Mouse (Mus musculus): Measurements from ENCODE around the gene Gbx2.

Gene Gbx2

GRCm38 (mm10) chr1:89935493-89936348 lies 4.7 kb upstream of the Gbx2 start:
- DNase-seq (ENCODE audit: low spot score in 2 of 2) = no peak

DNA sequence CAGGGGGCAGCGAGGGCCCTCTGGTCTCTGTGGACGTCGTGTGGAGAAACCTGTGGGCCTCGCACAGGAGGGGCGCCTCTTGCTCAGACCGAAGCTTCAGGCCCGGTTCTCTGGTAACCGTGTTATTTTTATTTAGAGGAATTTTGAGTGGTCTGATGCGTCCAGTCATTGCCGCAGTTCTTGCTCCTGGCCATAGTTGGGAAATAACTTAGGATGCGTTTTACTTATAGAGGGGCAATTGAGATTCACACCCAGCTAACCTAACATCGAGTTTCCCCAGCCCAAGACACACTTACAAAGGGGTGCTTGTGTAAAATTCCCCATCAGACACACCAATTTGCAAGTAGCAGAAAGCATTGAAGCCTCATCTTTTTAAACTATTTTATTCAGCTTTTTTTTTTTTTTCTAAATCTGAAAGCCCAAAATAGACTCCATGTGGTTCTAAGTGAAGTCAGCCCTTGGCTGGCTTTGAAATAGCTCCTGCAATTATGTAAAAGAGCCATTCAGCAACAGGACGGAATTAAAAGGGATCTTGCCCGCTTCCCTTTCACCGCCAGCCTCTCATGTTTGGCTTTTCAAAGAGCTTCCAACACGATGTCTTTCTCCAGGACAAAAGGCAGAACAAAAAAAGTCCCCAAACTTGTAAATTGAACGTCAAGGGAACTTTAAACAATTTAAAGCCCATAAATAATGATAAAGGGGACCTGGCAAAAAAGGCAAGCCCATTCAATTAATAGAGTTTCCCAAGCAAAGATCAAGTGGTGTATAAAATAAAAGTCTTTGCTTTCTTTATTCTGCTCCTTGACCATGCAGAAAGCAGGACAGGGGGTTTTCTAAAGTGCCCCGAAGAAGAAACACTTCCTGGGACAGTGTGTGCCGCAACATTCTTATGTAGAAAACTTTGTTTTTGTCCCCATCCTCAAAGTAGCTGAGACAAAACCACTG lies 3.6 kb upstream of the Gbx2 start:
- DNase-seq (ENCODE audit: low spot score in 2 of 2) = no peak

DNA sequence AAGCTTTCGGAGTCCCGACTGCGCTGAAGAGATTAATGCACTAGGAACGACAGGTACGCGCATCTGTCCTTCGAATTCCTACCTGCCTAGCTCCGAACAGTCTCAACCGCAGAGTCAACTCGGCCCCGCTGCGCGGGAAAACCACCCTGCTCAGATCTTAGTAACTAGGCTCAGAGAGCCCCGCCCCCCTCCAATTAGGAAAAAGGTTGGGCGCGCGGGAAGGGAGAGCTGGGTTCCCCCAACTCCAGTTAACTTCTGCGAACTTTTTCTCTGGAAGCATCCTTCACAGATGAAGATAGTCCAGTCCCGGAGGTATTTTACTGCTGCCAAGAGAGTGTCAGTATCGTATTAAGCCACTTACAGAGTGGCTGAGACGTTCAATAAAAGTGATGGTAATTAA lies 2.8 kb upstream of the Gbx2 start:
- DNase-seq (ENCODE audit: low spot score in 2 of 2) = no peak

DNA sequence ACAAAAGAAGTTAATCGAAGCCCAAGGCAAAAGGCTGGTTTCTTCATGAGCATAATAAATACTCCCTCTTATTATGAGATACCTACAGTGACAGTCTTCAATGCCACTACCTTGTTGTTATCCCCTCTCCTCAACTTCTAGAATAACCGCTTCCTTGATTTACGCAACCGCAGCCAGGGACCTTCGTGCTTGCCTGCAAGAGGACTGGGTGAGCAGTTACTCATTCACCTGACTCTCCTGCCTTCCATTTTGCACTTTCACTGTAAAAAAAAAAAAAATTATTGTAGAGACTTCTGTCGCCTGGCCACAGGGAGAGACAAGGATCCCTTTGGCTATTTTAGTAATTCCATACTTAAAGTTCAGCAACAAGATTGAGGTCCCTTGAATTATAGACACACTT lies 2.0 kb upstream of the Gbx2 start:
- no peak for DNase-seq (ENCODE audit: low spot score in 2 of 2)

DNA sequence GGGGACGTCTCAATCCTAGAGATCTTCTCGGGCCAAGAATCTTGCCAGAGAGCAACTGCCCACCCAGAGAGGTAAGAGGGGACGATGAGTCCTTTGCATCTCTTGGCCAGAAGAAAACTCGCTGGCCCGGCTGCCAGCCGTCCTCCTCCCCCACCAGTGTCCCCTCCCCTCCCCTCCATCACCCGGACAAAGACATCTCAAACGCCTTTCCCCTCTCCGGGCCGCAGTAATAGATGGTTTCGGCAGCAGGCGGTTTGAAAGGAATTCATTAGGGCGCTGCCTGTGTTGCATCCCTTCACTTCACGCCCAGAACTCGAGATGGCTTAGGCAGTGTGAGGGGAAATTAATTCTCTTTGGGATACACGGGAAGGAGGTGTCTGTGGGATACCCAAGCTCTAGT lies 1.6 kb upstream of the Gbx2 start:
- no peak for DNase-seq (ENCODE audit: low spot score in 2 of 2)

GRCm38 (mm10) chr1:89932021-89932423 lies 1.0 kb upstream of the Gbx2 start:
- no peak for DNase-seq (ENCODE audit: low spot score in 2 of 2)

- DNase-seq (ENCODE audit: low spot score in 2 of 2) = no peak
Observed at GRCm38 (mm10) chr1:89930551-89930950, 428 bp downstream of the Gbx2 start.

- no peak for DNase-seq (ENCODE audit: low spot score in 2 of 2)
Observed at GRCm38 (mm10) chr1:89929721-89930505, 1.1 kb downstream of the Gbx2 start.

- no peak for DNase-seq (ENCODE audit: low spot score in 2 of 2)
Observed at GRCm38 (mm10) chr1:89929181-89929580, 1.8 kb downstream of the Gbx2 start.

DNA sequence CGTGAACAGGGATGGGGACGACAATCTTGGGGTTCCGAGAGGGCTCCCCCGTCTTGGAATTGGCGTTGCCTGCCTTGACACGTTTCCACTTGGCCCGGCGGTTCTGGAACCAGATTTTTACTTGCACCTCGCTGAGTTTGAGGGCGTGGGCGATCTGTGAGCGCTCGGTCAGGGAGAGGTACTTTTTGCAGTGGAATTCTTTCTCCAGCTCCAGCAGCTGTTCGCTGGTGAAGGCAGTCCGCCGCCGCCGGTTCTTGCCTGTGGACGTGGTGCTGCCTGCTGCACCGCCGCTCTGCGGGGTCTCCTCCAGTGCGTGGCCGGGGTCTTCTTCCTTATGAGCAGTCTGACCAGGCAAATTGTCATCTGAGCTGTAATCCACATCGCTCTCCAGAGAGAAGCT lies 2.3 kb downstream of the Gbx2 start:
- DNase-seq (ENCODE audit: low spot score in 2 of 2) = no peak

DNA sequence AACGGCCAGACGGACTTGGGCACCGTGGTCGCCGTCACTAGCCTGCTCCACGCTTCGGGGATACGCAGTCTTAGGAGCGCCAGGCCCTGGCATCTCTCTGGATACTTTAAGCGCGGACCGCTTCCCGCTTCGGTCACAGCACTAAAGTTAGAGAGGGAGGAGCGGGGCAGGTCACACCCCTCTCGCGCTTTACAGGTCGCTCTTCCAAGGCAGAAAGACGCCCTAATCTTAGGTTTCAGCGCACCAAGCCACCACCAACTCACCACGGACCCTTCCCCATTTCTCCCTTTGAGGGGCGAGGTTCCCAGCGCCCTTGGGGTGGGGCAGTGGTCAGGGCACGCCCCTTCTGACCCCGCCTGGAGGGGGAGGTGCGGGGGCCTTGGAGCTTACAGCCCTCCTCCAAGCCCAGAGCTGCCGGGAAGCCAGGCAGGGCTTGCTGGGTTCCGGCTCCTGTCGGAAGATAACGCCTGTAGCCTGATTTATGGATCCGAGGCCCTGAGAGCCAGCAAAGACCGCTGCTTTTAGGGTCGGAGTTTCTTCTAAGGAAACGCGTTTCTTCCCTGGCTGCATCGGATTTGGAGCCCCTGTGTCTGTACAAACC lies 3.8 kb downstream of the Gbx2 start:
- DNase-seq (ENCODE audit: low spot score in 2 of 2) = no peak

DNA sequence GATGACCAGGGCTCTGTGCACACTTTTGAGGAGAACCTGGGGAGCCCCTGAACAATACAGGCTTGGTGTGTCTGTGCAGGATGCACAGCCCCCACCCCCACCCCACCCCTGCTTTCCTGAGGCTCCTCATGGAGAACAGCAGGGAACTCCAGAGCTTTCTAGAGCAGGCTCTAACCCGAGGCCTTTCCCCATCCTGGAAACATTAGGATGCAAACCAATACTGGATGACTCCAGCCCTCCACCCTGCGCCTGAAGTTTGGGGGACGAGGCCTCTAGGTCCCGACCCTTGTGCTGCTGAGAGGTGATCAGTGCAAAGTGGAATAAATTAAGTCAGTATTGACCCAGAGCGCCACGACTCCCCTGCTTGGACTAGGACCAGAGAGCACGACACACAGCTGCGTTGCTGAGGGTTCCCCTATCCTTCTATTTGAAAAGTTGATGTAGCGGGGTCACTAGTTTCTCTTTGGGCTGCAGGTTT lies 4.4 kb downstream of the Gbx2 start:
- no peak for DNase-seq (ENCODE audit: low spot score in 2 of 2)

DNA sequence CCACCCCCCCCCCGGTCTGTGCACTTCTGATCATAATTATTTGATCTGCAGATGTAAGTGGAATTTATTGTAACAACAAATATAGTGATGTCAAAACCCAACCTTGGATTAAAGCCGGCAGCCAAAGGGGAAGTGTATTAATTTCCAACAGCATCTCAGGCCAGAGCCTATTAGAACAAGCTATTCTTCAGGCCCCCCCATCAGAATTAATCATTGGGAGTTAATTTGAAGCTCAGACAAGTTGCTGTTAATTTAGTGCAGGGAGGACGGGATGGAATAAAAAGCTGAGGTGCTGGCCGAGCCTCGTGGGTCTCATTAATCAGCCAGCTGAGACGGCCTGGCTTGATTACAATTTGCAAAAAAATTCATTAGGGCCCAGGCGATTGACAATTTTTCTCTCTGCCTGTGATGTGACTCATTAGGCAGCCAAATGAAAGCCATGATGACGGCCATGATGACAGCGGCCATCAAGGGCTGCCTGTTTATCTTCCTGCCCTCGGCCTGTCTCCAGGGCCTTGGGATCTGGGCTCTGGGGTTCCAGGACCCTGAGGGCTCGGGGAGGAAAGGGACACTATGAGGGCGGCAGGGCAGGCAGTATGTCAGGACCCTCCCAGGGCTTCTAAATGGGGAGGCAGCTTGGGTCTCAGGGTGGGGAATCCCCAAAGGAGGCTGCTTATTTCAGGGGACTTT lies 5.3 kb downstream of the Gbx2 start:
- no peak for DNase-seq (ENCODE audit: low spot score in 2 of 2)

- no peak for DNase-seq (ENCODE audit: low spot score in 2 of 2)
Observed at GRCm38 (mm10) chr1:89923642-89924020, 7.3 kb downstream of the Gbx2 start.

GRCm38 (mm10) chr1:89922883-89923641 lies 7.9 kb downstream of the Gbx2 start:
- no peak for DNase-seq (ENCODE audit: low spot score in 2 of 2)

GRCm38 (mm10) chr1:89922282-89922681 lies 8.7 kb downstream of the Gbx2 start:
- no peak for DNase-seq (ENCODE audit: low spot score in 2 of 2)

DNA sequence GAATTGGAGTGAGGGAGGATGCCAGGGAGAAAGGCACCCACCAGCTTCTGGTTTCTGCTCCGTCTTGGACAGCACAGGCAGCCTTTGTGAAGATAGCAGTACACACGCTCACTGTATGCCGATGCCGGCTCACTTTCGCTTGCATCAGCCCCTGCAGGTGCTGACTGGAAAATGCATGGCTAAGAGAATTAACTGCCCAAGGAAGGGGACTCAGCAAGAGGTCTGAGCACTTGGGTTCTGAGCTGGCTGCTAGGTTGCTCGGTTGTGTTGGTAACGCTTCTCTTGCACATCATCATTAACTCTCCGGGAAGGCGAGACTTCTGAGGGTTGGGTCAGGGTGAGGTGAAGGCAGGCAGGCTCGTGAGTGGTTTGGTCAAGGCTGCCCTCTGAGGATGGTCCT lies 9.2 kb downstream of the Gbx2 start:
- no peak for DNase-seq (ENCODE audit: low spot score in 2 of 2)

DNA sequence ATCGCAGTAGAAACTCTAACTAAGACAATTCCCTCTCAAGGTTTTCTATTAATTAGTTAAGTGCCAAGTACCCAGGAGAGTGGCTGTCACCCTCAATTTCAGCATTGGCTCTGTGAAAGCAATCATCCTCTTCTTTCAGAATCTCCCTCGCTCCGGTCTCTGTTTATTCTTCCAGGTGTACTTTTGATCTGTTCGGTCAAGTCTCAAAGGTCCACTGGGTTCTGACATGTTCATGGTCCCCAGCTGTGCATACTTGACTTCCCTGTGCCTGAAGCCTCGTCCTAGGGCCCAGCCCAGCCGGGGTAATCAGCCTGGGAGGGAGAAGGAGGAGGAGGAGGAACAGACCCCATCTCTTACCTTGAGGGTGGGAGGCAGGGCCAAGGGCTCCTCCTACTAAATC lies 11.8 kb downstream of the Gbx2 start:
- no peak for DNase-seq (ENCODE audit: low spot score in 2 of 2)

GRCm38 (mm10) chr1:89918111-89918510 lies 12.9 kb downstream of the Gbx2 start:
- no peak for DNase-seq (ENCODE audit: low spot score in 2 of 2)

DNA sequence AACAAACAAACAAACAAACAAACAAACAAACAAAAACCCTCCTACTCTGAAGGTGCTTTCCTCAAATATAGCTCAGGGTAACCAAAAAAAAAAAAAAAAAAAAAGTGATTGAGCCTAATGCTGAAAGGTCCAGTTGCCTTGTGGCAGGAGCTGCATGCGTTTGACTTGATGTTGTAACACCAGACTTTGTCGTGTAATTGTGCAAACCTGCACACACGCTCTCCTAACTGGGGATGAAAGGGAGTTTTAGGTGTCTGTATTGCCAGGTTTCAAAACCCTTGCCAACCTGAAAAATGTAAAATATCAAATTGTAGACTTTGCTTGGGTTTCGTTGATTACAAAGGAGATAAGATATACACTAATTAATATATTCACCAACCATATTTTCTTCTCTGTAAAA lies 17.4 kb downstream of the Gbx2 start:
- DNase-seq (ENCODE audit: low spot score in 2 of 2) = no peak
